29 mouse cellular contexts compared by ENCODE assay signal in genomic region chr7:25694104-25694503, GRCm38 (mm10). TPM values are rescaled to one million over a fixed set of nuclear protein-coding genes. Genes with fewer than 3 reads are reported as not detected.
A peak's percentile ranks its signal among the peaks of the same experiment; 100 is the strongest.
DNase-seq lines count a peak whose midpoint lies in the region; ATAC-seq lines count a peak whose summit lies in the region.
"Had no signal": no experiment of that assay in that cellular context is flagged by ENCODE, and none has a peak within 500 bp of the region (broad histone marks: within the 10 kb centered on the region; RNA-seq: fewer than 3 reads in every experiment).

No protein-coding gene starts in this region.

- H3K27me3 ChIP-seq in hindbrain, embryonic 13.5 days, result peaks cover 40% of the 10 kb centered on the region
- peaks cover 30% of the 10 kb centered on the region for H3K27me3 ChIP-seq in hindbrain, embryonic 10.5 days (ENCODE audit: insufficient read depth, poor library complexity, severe bottlenecking)
- peaks cover 16% of the 10 kb centered on the region for H3K27me3 ChIP-seq in midbrain, embryonic 11.5 days (ENCODE audit: control insufficient read depth, insufficient read depth, low read length)
- H3K27me3 ChIP-seq in midbrain, embryonic 10.5 days (ENCODE audit: low read depth, poor library complexity, severe bottlenecking), result peaks cover 34% of the 10 kb centered on the region
- H3K27me3 ChIP-seq in midbrain, embryonic 15.5 days (replicated peaks), result peaks cover 22% of the 10 kb centered on the region
- H3K27me3 ChIP-seq: intestine, embryonic 15.5 days; liver, embryonic 12.5 days had no signal

- no peak overlapping the region for H3K9ac ChIP-seq in hindbrain, embryonic 13.5 days
- no peak overlapping the region for H3K9ac ChIP-seq in midbrain, embryonic 11.5 days (ENCODE audit: low read length)
- H3K9ac ChIP-seq in midbrain, embryonic 15.5 days, result no peak overlapping the region
- H3K9ac ChIP-seq: heart, embryonic 13.5 days; intestine, embryonic 15.5 days; liver, embryonic 12.5 days; liver, postnatal 0 days; neural tube, embryonic 12.5 days had no signal

- 0 out of 2 replicates have a peak, but pooled peaks have one; percentile 43 for ATAC-seq in hindbrain, embryonic 13.5 days (ENCODE audit: low FRiP score)
- 0 out of 2 replicates have a peak, but pooled peaks have one; percentile 40 for ATAC-seq in midbrain, embryonic 11.5 days (ENCODE audit: low FRiP score)
- ATAC-seq in midbrain, embryonic 15.5 days (replicated peaks), result peak; percentile 67
- ATAC-seq: CD4-positive, CD25-positive, alpha-beta regulatory T cell, adult 4 months; forebrain, embryonic 14.5 days; intestine, embryonic 15.5 days; liver, embryonic 12.5 days; liver, postnatal 0 days had no signal

- no peak overlapping the region for H3K4me3 ChIP-seq in hindbrain, embryonic 13.5 days
- no peak overlapping the region for H3K4me3 ChIP-seq in hindbrain, embryonic 10.5 days
- no peak overlapping the region for H3K4me3 ChIP-seq in midbrain, embryonic 11.5 days (ENCODE audit: low read depth, low read length)
- no peak overlapping the region for H3K4me3 ChIP-seq in midbrain, embryonic 10.5 days
- no peak overlapping the region for H3K4me3 ChIP-seq in midbrain, embryonic 15.5 days
- H3K4me3 ChIP-seq: erythroblast, embryonic 14.5 days; heart, embryonic 13.5 days; intestine, embryonic 15.5 days; liver, embryonic 12.5 days; neural tube, embryonic 12.5 days had no signal

- H3K36me3 ChIP-seq in hindbrain, embryonic 13.5 days, result no peaks in the 10 kb centered on the region
- H3K36me3 ChIP-seq in hindbrain, embryonic 10.5 days, result no peaks in the 10 kb centered on the region
- no peaks in the 10 kb centered on the region for H3K36me3 ChIP-seq in midbrain, embryonic 11.5 days (ENCODE audit: control insufficient read depth, insufficient read depth, low read length)
- no peaks in the 10 kb centered on the region for H3K36me3 ChIP-seq in midbrain, embryonic 10.5 days
- no peaks in the 10 kb centered on the region for H3K36me3 ChIP-seq in midbrain, embryonic 15.5 days (replicated peaks)
- H3K36me3 ChIP-seq: intestine, embryonic 15.5 days; neural tube, embryonic 12.5 days had no signal

- intact Hi-C loops in left cerebral cortex, postnatal 25 days (cut with DNase I), result no loop called here

- no peak for DNase-seq in hindbrain, embryonic 10.5 days (ENCODE audit: low spot score)
- DNase-seq in midbrain, embryonic 11.5 days (ENCODE audit: low spot score, missing footprints), result no peak
- no peak for DNase-seq in midbrain, embryonic 10.5 days (ENCODE audit: low spot score)
- no peak for DNase-seq in layer of hippocampus, adult 11-12 months (ENCODE audit: low spot score)
- DNase-seq in left cerebral cortex, postnatal 25 days (ENCODE audit: low spot score in 2 of 2), result no peak
- DNase-seq: adrenal gland, postnatal 36 days; cerebellum, adult 2 months; cerebellum, postnatal 14 days; gastrocnemius, postnatal 10 days; heart, postnatal 10 days; kidney, adult 2 months; kidney, postnatal 36 days; left cerebral cortex, postnatal 4 days; liver, postnatal 0 days; lung, postnatal 36 days; thymus, adult 2 months; thymus, postnatal 36 days had no signal

- H3K4me1 ChIP-seq in hindbrain, embryonic 13.5 days (replicated peaks), result peaks cover 7% of the 10 kb centered on the region
- H3K4me1 ChIP-seq in hindbrain, embryonic 10.5 days (replicated peaks), result peaks cover 11% of the 10 kb centered on the region
- H3K4me1 ChIP-seq in midbrain, embryonic 11.5 days (ENCODE audit: control insufficient read depth, insufficient read depth, low read length), result 0 out of 2 replicates have a peak, but pooled peaks cover 2% of the 10 kb centered on the region
- H3K4me1 ChIP-seq in midbrain, embryonic 10.5 days, result peaks cover 11% of the 10 kb centered on the region
- H3K4me1 ChIP-seq in midbrain, embryonic 15.5 days, result peaks cover 6% of the 10 kb centered on the region

- no peaks in the 10 kb centered on the region for H3K9me3 ChIP-seq in hindbrain, embryonic 13.5 days
- peaks cover 3% of the 10 kb centered on the region; the same call in 1 of the 2 replicates for H3K9me3 ChIP-seq in hindbrain, embryonic 10.5 days
- no peaks in the 10 kb centered on the region for H3K9me3 ChIP-seq in midbrain, embryonic 11.5 days (ENCODE audit: control insufficient read depth, low read length)
- no peaks in the 10 kb centered on the region; the same call in 1 of the 2 replicates for H3K9me3 ChIP-seq in midbrain, embryonic 10.5 days (replicated peaks)
- no peaks in the 10 kb centered on the region for H3K9me3 ChIP-seq in midbrain, embryonic 15.5 days
- H3K9me3 ChIP-seq: heart, embryonic 13.5 days; intestine, embryonic 15.5 days; liver, embryonic 12.5 days; neural tube, embryonic 12.5 days had no signal

- 50% methylated on average over 8 of the region's 8 CpGs for WGBS in hindbrain, embryonic 13.5 days
- WGBS in hindbrain, embryonic 10.5 days, result 55% methylated on average over 8 of the region's 8 CpGs
- WGBS in midbrain, embryonic 11.5 days, result 46% methylated on average over 8 of the region's 8 CpGs
- 56% methylated on average over 8 of the region's 8 CpGs for WGBS in midbrain, embryonic 10.5 days
- 46% methylated on average over 8 of the region's 8 CpGs for WGBS in midbrain, embryonic 15.5 days

- H3K4me2 ChIP-seq in hindbrain, embryonic 13.5 days, result no peak overlapping the region
- H3K4me2 ChIP-seq in midbrain, embryonic 11.5 days, result no peak overlapping the region
- no peak overlapping the region for H3K4me2 ChIP-seq in midbrain, embryonic 15.5 days
- H3K4me2 ChIP-seq: heart, embryonic 13.5 days; intestine, embryonic 15.5 days; liver, embryonic 12.5 days; neural tube, embryonic 12.5 days had no signal

- H3K27ac ChIP-seq in hindbrain, embryonic 13.5 days, result no peak overlapping the region
- H3K27ac ChIP-seq in hindbrain, embryonic 10.5 days, result no peak overlapping the region
- H3K27ac ChIP-seq in midbrain, embryonic 11.5 days (ENCODE audit: low read depth, low read length), result no peak overlapping the region
- H3K27ac ChIP-seq in midbrain, embryonic 10.5 days (replicated peaks), result no peak overlapping the region
- no peak overlapping the region for H3K27ac ChIP-seq in midbrain, embryonic 15.5 days
- H3K27ac ChIP-seq: heart, embryonic 13.5 days; intestine, embryonic 15.5 days; liver, embryonic 12.5 days; neural tube, embryonic 12.5 days had no signal

RNA-seq across cellular contexts. Expression of gene Tgfb1, which starts 7.3 kb away (rescaled TPM):
- 0.85 and 1.2 TPM in 2 replicates for polyA plus RNA-seq in hindbrain, embryonic 13.5 days (2015; fragmentation: Nextera tagmentation; extraction: Ambion mirVana)
- polyA plus RNA-seq in hindbrain, embryonic 10.5 days (2016; fragmentation: Nextera tagmentation; extraction: Ambion mirVana), result 0.81 and 2.1 TPM in 2 replicates
- polyA plus RNA-seq in midbrain, embryonic 11.5 days (2014; fragmentation: Nextera tagmentation; extraction: Ambion mirVana), result 0.78 and 1.4 TPM in 2 replicates
- polyA plus RNA-seq in midbrain, embryonic 10.5 days (2016; fragmentation: Nextera tagmentation; extraction: Ambion mirVana), result 0.98 and 1.7 TPM in 2 replicates
- 0.56 and 1.0 TPM in 2 replicates for polyA plus RNA-seq in midbrain, embryonic 15.5 days (2015; fragmentation: Nextera tagmentation; extraction: Ambion mirVana)
- total RNA-seq in left cerebral cortex, postnatal 25 days (2021), result 1 to 10 TPM; 9.3 to 9.4 TPM

RNA-seq across cellular contexts. Expression of gene B9d2, which starts 13.5 kb away (rescaled TPM):
- polyA plus RNA-seq in hindbrain, embryonic 13.5 days (2015; fragmentation: Nextera tagmentation; extraction: Ambion mirVana), result 40.0 and 41.5 TPM in 2 replicates
- 38.3 and 44.6 TPM in 2 replicates for polyA plus RNA-seq in hindbrain, embryonic 10.5 days (2016; fragmentation: Nextera tagmentation; extraction: Ambion mirVana)
- 30.7 and 31.1 TPM in 2 replicates for polyA plus RNA-seq in midbrain, embryonic 11.5 days (2014; fragmentation: Nextera tagmentation; extraction: Ambion mirVana)
- polyA plus RNA-seq in midbrain, embryonic 10.5 days (2016; fragmentation: Nextera tagmentation; extraction: Ambion mirVana), result 38.9 TPM in 2 replicates
- 47.3 and 50.9 TPM in 2 replicates for polyA plus RNA-seq in midbrain, embryonic 15.5 days (2015; fragmentation: Nextera tagmentation; extraction: Ambion mirVana)
- 10 to 100 TPM; 23.5 to 24.9 TPM for total RNA-seq in left cerebral cortex, postnatal 25 days (2021)

RNA-seq across cellular contexts. Expression of gene Tmem91, which starts 19.1 kb away (rescaled TPM):
- 15.6 and 16.3 TPM in 2 replicates for polyA plus RNA-seq in hindbrain, embryonic 13.5 days (2015; fragmentation: Nextera tagmentation; extraction: Ambion mirVana)
- polyA plus RNA-seq in hindbrain, embryonic 10.5 days (2016; fragmentation: Nextera tagmentation; extraction: Ambion mirVana), result 3.1 and 3.2 TPM in 2 replicates
- 0.99 and 1.6 TPM in 2 replicates for polyA plus RNA-seq in midbrain, embryonic 11.5 days (2014; fragmentation: Nextera tagmentation; extraction: Ambion mirVana)
- 2.7 and 3.2 TPM in 2 replicates for polyA plus RNA-seq in midbrain, embryonic 10.5 days (2016; fragmentation: Nextera tagmentation; extraction: Ambion mirVana)
- polyA plus RNA-seq in midbrain, embryonic 15.5 days (2015; fragmentation: Nextera tagmentation; extraction: Ambion mirVana), result 53.5 and 54.0 TPM in 2 replicates
- total RNA-seq in left cerebral cortex, postnatal 25 days (2021), result 10 to 100 TPM; 33.1 to 36.3 TPM
- total RNA-seq: adrenal gland, adult 18-20 months; adrenal gland, postnatal 36 days; heart, adult 8-10 months; heart, postnatal 10 days; hematopoietic stem cell, adult 5-6 weeks had no signal

RNA-seq across cellular contexts. Expression of gene Ccdc97, which starts 24.8 kb away (rescaled TPM):
- polyA plus RNA-seq in hindbrain, embryonic 13.5 days (2015; fragmentation: Nextera tagmentation; extraction: Ambion mirVana), result 33.1 and 33.8 TPM in 2 replicates
- polyA plus RNA-seq in hindbrain, embryonic 10.5 days (2016; fragmentation: Nextera tagmentation; extraction: Ambion mirVana), result 32.4 and 44.0 TPM in 2 replicates
- polyA plus RNA-seq in midbrain, embryonic 11.5 days (2014; fragmentation: Nextera tagmentation; extraction: Ambion mirVana), result 26.8 and 32.1 TPM in 2 replicates
- 30.1 and 33.3 TPM in 2 replicates for polyA plus RNA-seq in midbrain, embryonic 10.5 days (2016; fragmentation: Nextera tagmentation; extraction: Ambion mirVana)
- 39.5 and 40.2 TPM in 2 replicates for polyA plus RNA-seq in midbrain, embryonic 15.5 days (2015; fragmentation: Nextera tagmentation; extraction: Ambion mirVana)
- 10 to 100 TPM; 61.8 to 70.1 TPM for total RNA-seq in left cerebral cortex, postnatal 25 days (2021)

RNA-seq across cellular contexts. Expression of gene Exosc5, which starts 35.1 kb away (rescaled TPM):
- polyA plus RNA-seq in hindbrain, embryonic 13.5 days (2015; fragmentation: Nextera tagmentation; extraction: Ambion mirVana), result 44.7 and 47.1 TPM in 2 replicates
- polyA plus RNA-seq in hindbrain, embryonic 10.5 days (2016; fragmentation: Nextera tagmentation; extraction: Ambion mirVana), result 75.6 and 76.4 TPM in 2 replicates
- polyA plus RNA-seq in midbrain, embryonic 11.5 days (2014; fragmentation: Nextera tagmentation; extraction: Ambion mirVana), result 40.2 and 46.4 TPM in 2 replicates
- 65.0 and 81.4 TPM in 2 replicates for polyA plus RNA-seq in midbrain, embryonic 10.5 days (2016; fragmentation: Nextera tagmentation; extraction: Ambion mirVana)
- polyA plus RNA-seq in midbrain, embryonic 15.5 days (2015; fragmentation: Nextera tagmentation; extraction: Ambion mirVana), result 41.0 and 44.9 TPM in 2 replicates
- 10 to 100 TPM; 24.0 to 24.4 TPM for total RNA-seq in left cerebral cortex, postnatal 25 days (2021)
